Mouse (Mus musculus): Measurements from ENCODE around the gene Csrp3. TPM values are rescaled to one million over a fixed set of nuclear protein-coding genes. Genes with fewer than 3 reads are reported as not detected.
A peak's percentile ranks its signal among the peaks of the same experiment; 100 is the strongest.

Csrp3 gene
- total and polyA plus RNA-seq, 2 experiments = 10.9 to 44.6 TPM

DNA sequence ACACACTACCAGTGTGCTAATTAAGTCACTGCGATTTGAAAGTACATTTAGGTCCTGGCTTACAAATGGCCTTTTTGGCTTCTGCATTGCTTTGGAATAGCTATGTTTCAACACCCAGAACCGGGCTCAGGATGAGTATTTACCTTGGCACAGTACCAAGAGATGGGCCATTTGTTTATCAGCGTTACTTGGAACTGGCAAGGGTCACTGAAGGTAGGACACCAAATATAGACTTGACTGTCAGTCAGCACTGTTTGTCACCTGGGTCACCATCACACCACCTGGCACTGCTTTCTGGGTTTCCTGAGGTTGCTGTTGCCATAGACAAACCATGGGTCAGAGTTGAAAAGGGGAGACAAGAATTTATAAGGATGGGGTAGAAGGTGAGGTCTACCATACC is 5.5 kb downstream of the Csrp3 start:
- TF ChIP-seq CTCF (IDR thresholded peaks at IDR 0.05; ENCODE audit: low read depth, low read length) (no peak), POLR2A (IDR thresholded peaks at IDR 0.05; ENCODE audit: extremely low read depth, insufficient read depth, low read length) (no peak)
- no peaks in the 10 kb centered on the region for H3K36me3 ChIP-seq (ENCODE audit: control insufficient read depth, insufficient read depth, low read length)
- H3K4me1 ChIP-seq (ENCODE audit: control insufficient read depth, insufficient read depth, low read length) = peaks cover 28% of the 10 kb centered on the region
- H3K27ac ChIP-seq (replicated peaks; ENCODE audit: insufficient read depth, low read depth, low read length) = peak overlapping the region; percentile 87
- no peak overlapping the region for H3K4me3 ChIP-seq (ENCODE audit: insufficient read depth, low read depth, low read length)
- 13% methylated on average over 3 of the region's 3 CpGs for whole genome bisulfite sequencing
- DNase-seq (ENCODE audit: extremely low read depth, low read depth, low spot score) = peak; percentile 100
- no peaks in the 10 kb centered on the region; the same call in 1 of the 2 replicates for H3K79me2 ChIP-seq (ENCODE audit: control insufficient read depth, insufficient read depth, low read length)
- peak overlapping the region; percentile 45; the same call in 1 of the 2 replicates for H3K9ac ChIP-seq (ENCODE audit: low read depth, low read length)
- no peaks in the 10 kb centered on the region for H3K27me3 ChIP-seq (ENCODE audit: control insufficient read depth, insufficient read depth, low read length)

DNA sequence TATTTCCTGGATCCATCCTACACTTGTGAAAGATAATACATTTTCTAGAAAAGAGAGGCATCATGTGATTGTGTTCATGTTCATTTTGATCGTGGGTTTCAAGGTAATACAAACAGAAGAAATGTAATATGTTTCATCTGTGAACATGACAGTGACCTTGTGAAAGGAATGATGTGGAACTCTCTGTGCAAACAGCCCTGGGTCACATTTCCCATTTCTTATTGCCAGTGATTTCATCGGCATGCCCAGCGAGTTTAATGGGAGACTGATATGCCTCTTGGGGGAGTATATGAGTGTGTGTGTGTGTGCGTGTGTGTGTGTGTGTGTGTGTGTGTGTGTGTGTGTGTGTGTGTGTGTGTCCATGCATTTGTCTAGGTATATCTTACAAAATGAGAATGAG is 6.3 kb downstream of the Csrp3 start:
- Histone ChIP-seq H3K4me1 (ENCODE audit: control insufficient read depth, insufficient read depth, low read length) (peaks cover 28% of the 10 kb centered on the region), H3K4me3 (ENCODE audit: insufficient read depth, low read depth, low read length) (no peak overlapping the region), H3K27me3 (ENCODE audit: control insufficient read depth, insufficient read depth, low read length) (no peaks in the 10 kb centered on the region), H3K79me2 (ENCODE audit: control insufficient read depth, insufficient read depth, low read length) (no peaks in the 10 kb centered on the region; the same call in 1 of the 2 replicates), H3K27ac (replicated peaks; ENCODE audit: insufficient read depth, low read depth, low read length) (peak overlapping the region; percentile 80), H3K9ac (ENCODE audit: low read depth, low read length) (no peak overlapping the region; the same call in 1 of the 2 replicates), H3K36me3 (ENCODE audit: control insufficient read depth, insufficient read depth, low read length) (no peaks in the 10 kb centered on the region)
- TF ChIP-seq CTCF (IDR thresholded peaks at IDR 0.05; ENCODE audit: low read depth, low read length) (no peak), POLR2A (IDR thresholded peaks at IDR 0.05; ENCODE audit: extremely low read depth, insufficient read depth, low read length) (no peak)
- DNase-seq (ENCODE audit: extremely low read depth, low read depth, low spot score) = peak; percentile 87
- 19% methylated on average over 4 of the region's 4 CpGs for WGBS

DNA sequence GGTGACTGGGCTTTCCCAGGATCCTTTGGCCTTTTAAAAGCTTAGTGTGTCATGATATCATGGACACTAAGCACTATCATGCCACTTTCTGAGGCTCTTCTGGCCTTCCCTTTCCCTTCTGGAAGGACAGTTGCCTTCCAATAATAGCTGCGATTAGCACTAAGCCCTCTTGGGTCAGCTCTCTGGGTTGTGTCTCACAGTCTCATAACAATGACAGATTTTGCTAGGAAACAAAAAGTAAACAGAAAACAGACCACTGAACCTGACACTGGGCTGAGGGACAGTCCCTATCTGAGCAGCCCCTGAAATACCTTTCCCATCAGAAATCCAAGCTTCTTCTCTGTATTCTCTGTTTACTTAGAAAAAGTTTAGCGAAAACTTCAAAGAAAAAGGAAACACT is 7.3 kb downstream of the Csrp3 start:
- Histone ChIP-seq H3K27ac (replicated peaks; ENCODE audit: insufficient read depth, low read depth, low read length) (peak overlapping the region; percentile 65; the same call in 1 of the 2 replicates), H3K9ac (ENCODE audit: low read depth, low read length) (no peak overlapping the region), H3K79me2 (ENCODE audit: control insufficient read depth, insufficient read depth, low read length) (no peaks in the 10 kb centered on the region; the same call in 1 of the 2 replicates), H3K27me3 (ENCODE audit: control insufficient read depth, insufficient read depth, low read length) (no peaks in the 10 kb centered on the region), H3K36me3 (ENCODE audit: control insufficient read depth, insufficient read depth, low read length) (no peaks in the 10 kb centered on the region), H3K4me3 (ENCODE audit: insufficient read depth, low read depth, low read length) (no peak overlapping the region), H3K4me1 (ENCODE audit: control insufficient read depth, insufficient read depth, low read length) (peaks cover 28% of the 10 kb centered on the region)
- WGBS = 72% methylated on average over 2 of the region's 2 CpGs
- DNase-seq (ENCODE audit: extremely low read depth, low read depth, low spot score) = no peak
- TF ChIP-seq CTCF (IDR thresholded peaks at IDR 0.05; ENCODE audit: low read depth, low read length) (no peak), POLR2A (IDR thresholded peaks at IDR 0.05; ENCODE audit: extremely low read depth, insufficient read depth, low read length) (no peak)

DNA sequence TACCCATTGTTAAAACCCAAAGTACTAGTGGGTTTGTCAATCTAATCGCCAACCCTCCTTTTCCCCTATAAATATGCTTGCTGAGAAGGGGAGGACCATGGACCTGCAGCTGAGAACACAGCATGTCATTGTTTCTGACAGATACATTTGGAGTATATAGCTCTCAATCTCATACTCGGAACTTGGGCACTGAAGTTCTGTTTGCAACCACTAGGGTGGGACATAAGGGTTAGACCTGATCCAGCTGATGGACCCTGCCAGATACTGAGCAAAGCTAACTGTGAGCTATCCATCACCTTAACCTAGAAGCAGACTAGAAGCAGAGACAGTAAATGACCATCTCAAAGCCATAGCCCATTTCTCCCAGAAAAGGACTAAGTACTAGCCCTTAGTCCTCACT is 9.4 kb downstream of the Csrp3 start:
- H3K27me3 ChIP-seq (ENCODE audit: control insufficient read depth, insufficient read depth, low read length) = no peaks in the 10 kb centered on the region
- no peak overlapping the region for H3K27ac ChIP-seq (replicated peaks; ENCODE audit: insufficient read depth, low read depth, low read length)
- peaks cover 15% of the 10 kb centered on the region for H3K4me1 ChIP-seq (ENCODE audit: control insufficient read depth, insufficient read depth, low read length)
- DNase-seq (ENCODE audit: extremely low read depth, low read depth, low spot score) = no peak
- H3K36me3 ChIP-seq (ENCODE audit: control insufficient read depth, insufficient read depth, low read length) = peaks cover 5% of the 10 kb centered on the region
- H3K9ac ChIP-seq (ENCODE audit: low read depth, low read length) = no peak overlapping the region
- TF ChIP-seq CTCF (IDR thresholded peaks at IDR 0.05; ENCODE audit: low read depth, low read length) = no peak
- TF ChIP-seq POLR2A (IDR thresholded peaks at IDR 0.05; ENCODE audit: extremely low read depth, insufficient read depth, low read length) = no peak
- no peak overlapping the region for H3K4me3 ChIP-seq (ENCODE audit: insufficient read depth, low read depth, low read length)
- 85% methylated on average over 2 of the region's 2 CpGs for WGBS
- no peaks in the 10 kb centered on the region; the same call in 1 of the 2 replicates for H3K79me2 ChIP-seq (ENCODE audit: control insufficient read depth, insufficient read depth, low read length)

DNA sequence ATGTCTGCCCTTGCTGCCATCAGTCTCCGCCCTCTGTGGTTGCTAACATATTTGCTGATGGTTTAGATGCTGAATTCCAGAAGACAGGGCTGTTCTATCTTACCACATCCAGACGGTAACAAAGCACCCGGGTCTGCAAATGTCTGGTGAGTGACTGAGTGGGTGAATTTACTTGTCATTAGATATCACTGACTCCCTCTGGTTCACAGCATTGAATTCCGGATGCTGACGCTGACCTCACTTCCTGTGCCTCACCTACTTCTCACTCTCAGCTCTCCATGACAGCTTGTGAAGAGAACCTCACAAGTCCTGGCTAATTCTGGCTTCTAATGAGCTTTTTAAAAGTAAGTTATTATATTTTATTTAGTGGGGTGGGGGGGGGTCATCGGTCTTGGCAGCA is 10.9 kb downstream of the Csrp3 start:
- WGBS = 75% methylated on average over 6 of the region's 6 CpGs
- Histone ChIP-seq H3K4me1 (ENCODE audit: control insufficient read depth, insufficient read depth, low read length) (peaks cover 12% of the 10 kb centered on the region), H3K27me3 (ENCODE audit: control insufficient read depth, insufficient read depth, low read length) (no peaks in the 10 kb centered on the region), H3K9ac (ENCODE audit: low read depth, low read length) (no peak overlapping the region), H3K4me3 (ENCODE audit: insufficient read depth, low read depth, low read length) (no peak overlapping the region), H3K79me2 (ENCODE audit: control insufficient read depth, insufficient read depth, low read length) (no peaks in the 10 kb centered on the region; the same call in 1 of the 2 replicates), H3K27ac (replicated peaks; ENCODE audit: insufficient read depth, low read depth, low read length) (no peak overlapping the region), H3K36me3 (ENCODE audit: control insufficient read depth, insufficient read depth, low read length) (peaks cover 8% of the 10 kb centered on the region)
- TF ChIP-seq POLR2A (IDR thresholded peaks at IDR 0.05; ENCODE audit: extremely low read depth, insufficient read depth, low read length) (no peak), CTCF (IDR thresholded peaks at IDR 0.05; ENCODE audit: low read depth, low read length) (no peak)
- DNase-seq (ENCODE audit: extremely low read depth, low read depth, low spot score) = no peak

DNA sequence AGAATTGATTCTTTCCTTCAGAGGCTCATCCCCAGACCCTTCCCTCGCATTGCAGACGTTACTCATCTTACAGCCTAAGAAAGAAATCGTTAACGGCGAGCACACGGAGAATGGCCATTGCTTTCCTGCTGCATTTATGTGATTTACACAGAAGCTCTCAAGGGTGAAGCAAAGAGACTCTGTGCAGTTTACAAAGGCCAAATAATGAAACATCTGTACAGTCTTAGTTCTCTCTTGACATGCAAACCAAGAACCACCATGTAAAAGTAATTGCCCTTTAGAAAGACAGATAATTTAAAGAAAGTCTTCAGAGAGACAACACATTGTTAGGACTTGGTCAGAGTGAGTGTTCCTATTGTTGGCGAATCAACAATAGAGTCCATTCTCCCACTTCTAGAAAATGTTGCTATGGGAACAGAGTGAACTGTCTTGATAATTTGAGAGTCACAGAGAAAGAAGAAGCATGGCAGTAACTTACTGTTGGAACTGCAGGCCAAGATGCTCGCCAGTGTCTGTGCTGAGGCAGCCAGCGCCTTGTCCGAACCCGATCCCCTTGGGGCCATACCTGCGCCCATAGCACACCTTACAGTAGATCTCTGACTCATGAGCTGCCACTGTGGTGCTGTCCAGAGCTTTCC is 12.7 kb downstream of the Csrp3 start:
- no peaks in the 10 kb centered on the region for H3K27me3 ChIP-seq (ENCODE audit: control insufficient read depth, insufficient read depth, low read length)
- DNase-seq (ENCODE audit: extremely low read depth, low read depth, low spot score) = no peak
- no peak overlapping the region for H3K4me3 ChIP-seq (ENCODE audit: insufficient read depth, low read depth, low read length)
- H3K27ac ChIP-seq (replicated peaks; ENCODE audit: insufficient read depth, low read depth, low read length) = no peak overlapping the region
- H3K9ac ChIP-seq (ENCODE audit: low read depth, low read length) = no peak overlapping the region
- WGBS = 95% methylated on average over 12 of the region's 12 CpGs
- H3K79me2 ChIP-seq (ENCODE audit: control insufficient read depth, insufficient read depth, low read length) = no peaks in the 10 kb centered on the region
- no peak for TF ChIP-seq POLR2A (IDR thresholded peaks at IDR 0.05; ENCODE audit: extremely low read depth, insufficient read depth, low read length)
- no peak for TF ChIP-seq CTCF (IDR thresholded peaks at IDR 0.05; ENCODE audit: low read depth, low read length)
- peaks cover 8% of the 10 kb centered on the region for H3K36me3 ChIP-seq (ENCODE audit: control insufficient read depth, insufficient read depth, low read length)
- H3K4me1 ChIP-seq (ENCODE audit: control insufficient read depth, insufficient read depth, low read length) = 0 out of 2 replicates have a peak, but pooled peaks cover 1% of the 10 kb centered on the region

Measured in liver, adult 2 months (tissue).